Comparison of ENCODE assay signal across 25 mouse cellular contexts in genomic region chr11:79892259-79892658, GRCm38 (mm10).
DNase-seq lines count a peak whose midpoint lies in the region; TF ChIP-seq lines count a peak whose summit lies in the region.
"Had no signal": no experiment of that assay in that cellular context is flagged by ENCODE, and none has a peak within 500 bp of the region (broad histone marks: within the 10 kb centered on the region; RNA-seq: fewer than 3 reads in every experiment).

No protein-coding gene starts in this region.

- DNase-seq in right cerebral cortex, adult 2 months (ENCODE audit: low spot score in 2 of 2), result peak; percentile 44 to 46
- DNase-seq in right cerebral cortex, postnatal 4 days, result no peak
- peak; percentile 25 to 60 for DNase-seq in layer of hippocampus, adult 2 months (ENCODE audit: low spot score in 2 of 2)
- DNase-seq in left cerebral cortex, adult 2 months (ENCODE audit: extremely low spot score in 1 of 2, low spot score in 2 of 2), result peak; percentile 13 to 14
- DNase-seq in lung, postnatal 4 days, result no peak
- no peak for DNase-seq in adrenal gland, postnatal 36 days
- no peak for DNase-seq in heart, postnatal 10 days
- DNase-seq: adrenal gland, adult 2 months; cerebellum, adult 18-20 months; cerebellum, postnatal 25 days; gastrocnemius, postnatal 10 days; heart, postnatal 14 days; kidney, adult 18-20 months; liver; thymus, adult 18-20 months; thymus, postnatal 4 days had no signal

- intact Hi-C loops in left cerebral cortex, adult 2 months (cut with DNase I), result no loop called here
- intact Hi-C loops in heart, postnatal 10 days (cut with DNase I), result no loop called here

- peak; percentile 68 for TF ChIP-seq CTCF in layer of hippocampus, adult 2 months (conservative IDR thresholded peaks at IDR 0.05)
- TF ChIP-seq CTCF in left cerebral cortex, adult 2 months (IDR thresholded peaks at IDR 0.05), result peak; percentile 40

- no peak overlapping the region for H3K4me3 ChIP-seq in layer of hippocampus, adult 2 months
- no peak overlapping the region for H3K4me3 ChIP-seq in left cerebral cortex, adult 2 months
- H3K4me3 ChIP-seq: embryonic facial prominence, embryonic 12.5 days; heart, embryonic 12.5 days; limb, embryonic 10.5 days; liver, embryonic 15.5 days; lung, embryonic 15.5 days; midbrain, embryonic 10.5 days; neural tube, embryonic 15.5 days; stomach, embryonic 15.5 days had no signal

- no peak overlapping the region for H3K27ac ChIP-seq in layer of hippocampus, adult 2 months
- no peak overlapping the region for H3K27ac ChIP-seq in left cerebral cortex, adult 2 months
- H3K27ac ChIP-seq: embryonic facial prominence, embryonic 12.5 days; kidney, postnatal 0 days; limb, embryonic 10.5 days; liver, embryonic 15.5 days; lung, embryonic 15.5 days; midbrain, embryonic 10.5 days; neural tube, embryonic 15.5 days; stomach, embryonic 15.5 days had no signal

Comparison
In these comparisons a context has a peak if more than half of its experiments do, and no peak if none do; other contexts are left out.
1. DNase-seq: peak in right cerebral cortex, adult 2 months (2 of 2), layer of hippocampus, adult 2 months (2 of 2) and left cerebral cortex, adult 2 months (2 of 2); none in right cerebral cortex, postnatal 4 days (single experiment), lung, postnatal 4 days (0 of 2), adrenal gland, postnatal 36 days (0 of 2) and heart, postnatal 10 days (0 of 2).